Mouse (Mus musculus): Measurements from ENCODE around the gene Spred2.
A peak's percentile ranks its signal among the peaks of the same experiment; 100 is the strongest.

DNA sequence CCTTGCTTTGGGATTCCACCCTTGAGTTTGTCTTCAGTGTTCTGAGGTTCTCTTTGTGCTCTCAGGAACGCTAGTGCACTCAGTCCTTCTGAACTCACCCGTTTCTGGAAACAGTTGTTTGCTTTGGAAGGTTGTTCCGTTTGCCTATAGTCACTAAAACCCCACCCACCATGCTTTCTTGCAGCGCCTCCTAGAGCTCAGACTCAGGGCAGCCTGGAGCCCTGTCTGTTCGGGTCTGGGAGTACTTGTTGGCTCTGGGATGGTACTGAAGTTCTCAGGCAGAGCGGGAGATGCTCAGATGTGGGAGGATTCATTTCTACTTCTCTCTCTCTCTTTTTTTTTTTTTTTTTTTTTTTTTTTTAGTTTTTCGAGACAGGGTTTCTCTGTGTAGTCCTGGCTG is 22.5 kb downstream of the Spred2 start:
- TF ChIP-seq CTCF (IDR thresholded peaks at IDR 0.05 in 2 of 3, conservative IDR thresholded peaks at IDR 0.05 in 1 of 3; ENCODE audit: control insufficient read depth in 1 of 3, insufficient read depth in 1 of 3, low read depth in 2 of 3, low read length in 3 of 3, poor library complexity in 1 of 3, severe bottlenecking in 1 of 3) = peak in 2 of 3 experiments; percentile 8 to 17; a peak in 2 of 6 replicates
- no peak for TF ChIP-seq EP300 (IDR thresholded peaks at IDR 0.05; ENCODE audit: low read depth in 1 of 2, low read length in 2 of 2)
- TF ChIP-seq CHD1 (IDR thresholded peaks at IDR 0.05; ENCODE audit: low read depth, low read length) = no peak
